Mouse (Mus musculus) 3T3-L1 (cell line): ENCODE results near the gene Akap11.
"Not testable (repeated sequence)": the region's sequence is repeated elsewhere in the genome, so short reads cannot be mapped to it uniquely, and the experiment has no call there.

Experiments used
- DNase-seq: peaks from one replicate; pipeline ENCODE4 v3.0.0-alpha.2; 2015; ENCODE audit warnings: low read depth, low spot score

The Akap11 gene

GRCm38 (mm10) chr14:78536281-78537165, at the start of gene Akap11:
Gene Akap11, minus strand, starts transcription at chr14:78536808.
- peak; percentile 90 for DNase-seq

GRCm38 (mm10) chr14:78584222-78584621, 47.6 kb upstream of the Akap11 start:
- DNase-seq = no peak

- peak; percentile 71 for DNase-seq
Observed at GRCm38 (mm10) chr14:78583168-78583567, 46.6 kb upstream of the Akap11 start.

GRCm38 (mm10) chr14:78575899-78576298, 39.3 kb upstream of the Akap11 start:
- no peak for DNase-seq

GRCm38 (mm10) chr14:78568410-78568809, 31.8 kb upstream of the Akap11 start:
- DNase-seq = no peak

GRCm38 (mm10) chr14:78566431-78566830, 29.8 kb upstream of the Akap11 start:
- DNase-seq = peak; percentile 9

GRCm38 (mm10) chr14:78564292-78564691, 27.7 kb upstream of the Akap11 start:
- DNase-seq = no peak

- no peak for DNase-seq
Observed at GRCm38 (mm10) chr14:78563211-78563610, 26.6 kb upstream of the Akap11 start.

- no peak for DNase-seq
Observed at GRCm38 (mm10) chr14:78562121-78562520, 25.5 kb upstream of the Akap11 start.

- DNase-seq = no peak
Observed at GRCm38 (mm10) chr14:78559042-78559441, 22.4 kb upstream of the Akap11 start.

GRCm38 (mm10) chr14:78554830-78555229, 18.2 kb upstream of the Akap11 start:
- DNase-seq = not testable (repeated sequence)

GRCm38 (mm10) chr14:78553661-78554060, 17.1 kb upstream of the Akap11 start:
- no peak for DNase-seq

- DNase-seq = no peak
Observed at GRCm38 (mm10) chr14:78548807-78549206, 12.2 kb upstream of the Akap11 start.

GRCm38 (mm10) chr14:78541319-78541718, 4.7 kb upstream of the Akap11 start:
- peak; percentile 69 for DNase-seq

- no peak for DNase-seq
Observed at GRCm38 (mm10) chr14:78539821-78540220, 3.2 kb upstream of the Akap11 start.

- peak; percentile 59 for DNase-seq
Observed at GRCm38 (mm10) chr14:78538572-78539320, 2.1 kb upstream of the Akap11 start.

- DNase-seq = no peak
Observed at GRCm38 (mm10) chr14:78537551-78537950, 943 bp upstream of the Akap11 start.

- DNase-seq = peak; percentile 19
Observed at GRCm38 (mm10) chr14:78535366-78535765, 1.2 kb downstream of the Akap11 start.

- no peak for DNase-seq
Observed at GRCm38 (mm10) chr14:78534651-78535050, 2.0 kb downstream of the Akap11 start.

- no peak for DNase-seq
Observed at GRCm38 (mm10) chr14:78533701-78534100, 2.9 kb downstream of the Akap11 start.

- DNase-seq = no peak
Observed at GRCm38 (mm10) chr14:78532345-78532744, 4.3 kb downstream of the Akap11 start.

- DNase-seq = no peak
Observed at GRCm38 (mm10) chr14:78530256-78530655, 6.4 kb downstream of the Akap11 start.
